Mouse (Mus musculus): ENCODE results near the gene Opcml.

DNA sequence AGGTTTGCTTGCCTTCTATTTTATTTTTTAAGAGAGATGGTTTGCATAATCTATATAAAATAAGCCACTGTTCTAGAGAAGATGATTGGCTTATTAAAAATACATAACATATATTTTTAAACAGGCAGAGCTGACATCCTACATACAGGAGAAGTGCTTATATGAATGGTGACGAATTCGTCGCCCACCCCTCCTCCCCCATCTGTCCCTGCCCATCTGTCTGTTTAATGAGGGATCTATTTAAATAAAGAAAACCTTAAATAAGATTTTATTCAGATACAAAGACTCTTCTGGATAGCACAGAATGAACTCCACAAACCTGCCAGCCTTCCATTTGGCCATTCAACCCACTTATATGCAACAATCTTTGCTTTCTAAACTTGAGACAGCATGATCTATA is 872.3 kb downstream of the Opcml start:
- no peak for TF ChIP-seq CTCF (IDR thresholded peaks at IDR 0.05; ENCODE audit: borderline replicate concordance, insufficient read depth, low read depth, low read length)
- TF ChIP-seq POLR2A (IDR thresholded peaks at IDR 0.05; ENCODE audit: borderline replicate concordance, insufficient read depth, low read length) = no peak

Data from cerebellum, adult 2 months (tissue).